Mouse (Mus musculus): ENCODE measurements at regions not wholly inside any gene's neighbourhood (a gene's known extent, or its start where the extent isn't known, plus 50 kb on each side); places are given as distances from the start of the nearest gene placed in this dataset.
"Not testable (repeated sequence)": the region's sequence is repeated elsewhere in the genome, so short reads cannot be mapped to it uniquely, and the experiment has no call there.

- DNase-seq (ENCODE audit: low spot score in 2 of 2): no peak
Observed at GRCm38 (mm10) chr1:161632098-161632497, 137.6 kb downstream of the Tnfsf18 start.

GRCm38 (mm10) chr1:161621291-161621690 lies 126.8 kb downstream of the Tnfsf18 start:
- DNase-seq (ENCODE audit: low spot score in 2 of 2): no peak

GRCm38 (mm10) chr1:161614091-161614490 lies 119.6 kb downstream of the Tnfsf18 start:
- DNase-seq (ENCODE audit: low spot score in 2 of 2): not testable (repeated sequence)

GRCm38 (mm10) chr1:161613658-161614057 lies 119.2 kb downstream of the Tnfsf18 start:
- DNase-seq (ENCODE audit: low spot score in 2 of 2): not testable (repeated sequence)

GRCm38 (mm10) chr1:161607446-161607845 lies 113.0 kb downstream of the Tnfsf18 start:
- DNase-seq (ENCODE audit: low spot score in 2 of 2): no peak

GRCm38 (mm10) chr1:161602150-161602549 lies 107.7 kb downstream of the Tnfsf18 start:
- DNase-seq (ENCODE audit: low spot score in 2 of 2): no peak

- DNase-seq (ENCODE audit: low spot score in 2 of 2): no peak
Observed at GRCm38 (mm10) chr1:161601167-161601566, 106.7 kb downstream of the Tnfsf18 start.

- DNase-seq (ENCODE audit: low spot score in 2 of 2): no peak
Observed at GRCm38 (mm10) chr1:161598167-161598566, 103.7 kb downstream of the Tnfsf18 start.

- DNase-seq (ENCODE audit: low spot score in 2 of 2): no peak
Observed at GRCm38 (mm10) chr1:161576530-161576929, 82.1 kb downstream of the Tnfsf18 start.

GRCm38 (mm10) chr1:161575939-161576338 lies 81.5 kb downstream of the Tnfsf18 start:
- DNase-seq (ENCODE audit: low spot score in 2 of 2): no peak

GRCm38 (mm10) chr1:161575171-161575570 lies 80.7 kb downstream of the Tnfsf18 start:
- no peak for DNase-seq (ENCODE audit: low spot score in 2 of 2)

- DNase-seq (ENCODE audit: low spot score in 2 of 2): no peak
Observed at GRCm38 (mm10) chr1:161570762-161571161, 76.3 kb downstream of the Tnfsf18 start.

GRCm38 (mm10) chr1:161567826-161568225 lies 73.4 kb downstream of the Tnfsf18 start:
- DNase-seq (ENCODE audit: low spot score in 2 of 2): no peak

GRCm38 (mm10) chr1:161560368-161560767 lies 65.9 kb downstream of the Tnfsf18 start:
- DNase-seq (ENCODE audit: low spot score in 2 of 2): no peak

All from layer of hippocampus, postnatal 10 days (tissue).